Mouse (Mus musculus): ENCODE data around the gene Smcr8. TPM values are rescaled to one million over a fixed set of nuclear protein-coding genes. Genes with fewer than 3 reads are reported as not detected.

The Smcr8 gene
- polyA plus RNA-seq, 1 experiment = 9.2 TPM

DNA sequence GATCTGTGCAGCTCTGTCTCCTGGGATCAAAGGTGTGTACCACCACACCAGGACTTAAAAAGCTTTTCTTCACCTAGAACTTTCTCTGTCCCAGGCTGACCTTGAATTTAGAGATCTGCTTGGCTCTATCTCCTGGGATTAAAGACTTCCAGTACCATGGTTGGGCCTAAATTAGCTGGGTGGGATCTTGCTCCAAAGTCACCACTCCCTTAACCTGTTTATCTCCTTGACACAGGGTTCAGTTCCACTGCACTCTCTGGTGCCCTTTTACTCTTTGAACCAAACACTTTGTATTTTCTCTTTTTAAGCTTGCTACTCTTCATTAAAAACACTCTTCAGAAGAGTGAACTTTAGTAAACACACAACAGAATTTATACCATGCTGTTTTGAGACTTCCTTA is 39.9 kb upstream of the Smcr8 start:
- H3K27me3 ChIP-seq (ENCODE audit: control insufficient read depth, insufficient read depth, insufficient read length) = no peaks in the 10 kb centered on the region
- peaks cover 4% of the 10 kb centered on the region for H3K36me3 ChIP-seq (ENCODE audit: control insufficient read depth, insufficient read depth)
- H3K4me3 ChIP-seq = no peak overlapping the region
- H3K4me2 ChIP-seq (ENCODE audit: low read depth) = no peak overlapping the region
- H3ac ChIP-seq (ENCODE audit: control insufficient read depth, insufficient read length) = no peak overlapping the region
- TF ChIP-seq POLR2A (IDR thresholded peaks at IDR 0.05; ENCODE audit: insufficient read length, low read depth) (no peak), MYOD1 (IDR thresholded peaks at IDR 0.05; ENCODE audit: control insufficient read depth in 1 of 3, insufficient read length in 2 of 3, low read depth in 2 of 3) (no peak), REST (IDR thresholded peaks at IDR 0.05; ENCODE audit: insufficient read depth, insufficient read length) (no peak), POLR2AphosphoS2 (IDR thresholded peaks at IDR 0.05; ENCODE audit: insufficient read length, low read depth) (no peak), TCF12 (IDR thresholded peaks at IDR 0.05; ENCODE audit: insufficient read depth, poor library complexity, severe bottlenecking) (no peak), TCF3 (IDR thresholded peaks at IDR 0.05; ENCODE audit: insufficient read length, low read depth) (no peak), MYOG (IDR thresholded peaks at IDR 0.05; ENCODE audit: control insufficient read depth in 1 of 3, insufficient read depth in 1 of 3, insufficient read length in 2 of 3, low read depth in 2 of 3) (no peak), E2F4 (IDR thresholded peaks at IDR 0.05; ENCODE audit: insufficient read depth) (no peak), CEBPB (IDR thresholded peaks at IDR 0.05; ENCODE audit: insufficient read depth, poor library complexity, severe bottlenecking) (no peak), USF1 (IDR thresholded peaks at IDR 0.05; ENCODE audit: low read depth) (no peak), SRF (IDR thresholded peaks at IDR 0.05; ENCODE audit: control insufficient read depth, insufficient read length, low read depth) (no peak), MAX (IDR thresholded peaks at IDR 0.05; ENCODE audit: low read depth) (no peak)
- no peaks in the 10 kb centered on the region for H3K79me2 ChIP-seq (ENCODE audit: control insufficient read depth, insufficient read depth)

DNA sequence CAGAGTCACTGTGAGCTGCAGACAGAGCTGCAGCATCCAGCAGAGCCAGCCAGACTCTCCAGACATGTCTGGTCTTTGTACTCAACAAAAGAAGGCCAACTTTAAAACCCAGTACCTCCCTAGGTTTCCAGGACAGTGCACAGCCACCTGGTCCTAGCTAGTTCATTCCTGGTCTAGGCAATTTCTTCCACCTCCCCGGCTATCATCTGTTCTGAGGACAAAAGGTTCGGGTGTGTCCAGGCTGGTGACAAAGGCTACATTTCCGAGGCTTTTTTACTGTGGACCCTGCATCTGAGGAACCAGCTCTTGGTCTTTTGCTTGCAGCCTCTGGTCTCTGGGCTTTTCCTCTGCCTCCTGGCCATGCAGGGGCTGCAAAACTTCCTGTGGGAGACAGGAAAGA is 37.0 kb upstream of the Smcr8 start:
- H3K79me2 ChIP-seq (ENCODE audit: control insufficient read depth, insufficient read depth) = no peaks in the 10 kb centered on the region
- no peak overlapping the region for H3K4me2 ChIP-seq (ENCODE audit: low read depth)
- no peak for TF ChIP-seq REST (IDR thresholded peaks at IDR 0.05; ENCODE audit: insufficient read depth, insufficient read length)
- TF ChIP-seq CEBPB (IDR thresholded peaks at IDR 0.05; ENCODE audit: insufficient read depth, poor library complexity, severe bottlenecking) = no peak
- TF ChIP-seq POLR2AphosphoS2 (IDR thresholded peaks at IDR 0.05; ENCODE audit: insufficient read length, low read depth) = no peak
- no peak for TF ChIP-seq MAX (IDR thresholded peaks at IDR 0.05; ENCODE audit: low read depth)
- TF ChIP-seq E2F4 (IDR thresholded peaks at IDR 0.05; ENCODE audit: insufficient read depth) = no peak
- TF ChIP-seq MYOD1 (IDR thresholded peaks at IDR 0.05; ENCODE audit: control insufficient read depth in 1 of 3, insufficient read length in 2 of 3, low read depth in 2 of 3) = no peak
- no peak for TF ChIP-seq POLR2A (IDR thresholded peaks at IDR 0.05; ENCODE audit: insufficient read length, low read depth)
- TF ChIP-seq TCF3 (IDR thresholded peaks at IDR 0.05; ENCODE audit: insufficient read length, low read depth) = no peak
- TF ChIP-seq MYOG (IDR thresholded peaks at IDR 0.05; ENCODE audit: control insufficient read depth in 1 of 3, insufficient read depth in 1 of 3, insufficient read length in 2 of 3, low read depth in 2 of 3) = no peak
- no peak for TF ChIP-seq SRF (IDR thresholded peaks at IDR 0.05; ENCODE audit: control insufficient read depth, insufficient read length, low read depth)
- TF ChIP-seq USF1 (IDR thresholded peaks at IDR 0.05; ENCODE audit: low read depth) = no peak
- no peak for TF ChIP-seq TCF12 (IDR thresholded peaks at IDR 0.05; ENCODE audit: insufficient read depth, poor library complexity, severe bottlenecking)
- H3K27me3 ChIP-seq (ENCODE audit: control insufficient read depth, insufficient read depth, insufficient read length) = no peaks in the 10 kb centered on the region
- H3K4me3 ChIP-seq = no peak overlapping the region
- no peak overlapping the region for H3ac ChIP-seq (ENCODE audit: control insufficient read depth, insufficient read length)
- H3K36me3 ChIP-seq (ENCODE audit: control insufficient read depth, insufficient read depth) = no peaks in the 10 kb centered on the region

DNA sequence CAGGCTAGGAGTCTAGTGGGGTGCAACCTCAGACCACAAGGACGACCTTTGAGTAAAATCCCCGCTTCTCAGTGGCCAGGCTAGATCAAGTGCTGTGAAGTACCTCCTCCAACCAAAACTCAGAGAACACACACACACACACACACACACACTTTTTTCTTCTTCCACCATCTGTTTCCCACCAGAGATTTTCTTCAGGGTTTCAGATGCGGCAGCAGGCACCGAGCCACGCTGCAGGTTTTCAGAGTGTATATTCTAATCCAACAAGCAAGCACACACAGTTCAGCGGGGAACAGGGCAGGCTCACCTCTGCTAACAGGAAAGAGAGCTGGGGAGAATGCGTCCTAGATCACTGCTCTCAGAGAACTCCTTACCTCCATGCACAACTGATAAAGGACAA is 21.8 kb upstream of the Smcr8 start:
- Histone ChIP-seq H3K27me3 (ENCODE audit: control insufficient read depth, insufficient read depth, insufficient read length) (no peaks in the 10 kb centered on the region), H3ac (ENCODE audit: control insufficient read depth, insufficient read length) (no peak overlapping the region), H3K79me2 (ENCODE audit: control insufficient read depth, insufficient read depth) (no peaks in the 10 kb centered on the region), H3K4me3 (no peak overlapping the region), H3K36me3 (ENCODE audit: control insufficient read depth, insufficient read depth) (peaks cover 28% of the 10 kb centered on the region), H3K4me2 (ENCODE audit: low read depth) (no peak overlapping the region)
- no peak for TF ChIP-seq SRF (IDR thresholded peaks at IDR 0.05; ENCODE audit: control insufficient read depth, insufficient read length, low read depth)
- TF ChIP-seq MAX (IDR thresholded peaks at IDR 0.05; ENCODE audit: low read depth) = no peak
- TF ChIP-seq POLR2A (IDR thresholded peaks at IDR 0.05; ENCODE audit: insufficient read length, low read depth) = no peak
- TF ChIP-seq E2F4 (IDR thresholded peaks at IDR 0.05; ENCODE audit: insufficient read depth) = no peak

DNA sequence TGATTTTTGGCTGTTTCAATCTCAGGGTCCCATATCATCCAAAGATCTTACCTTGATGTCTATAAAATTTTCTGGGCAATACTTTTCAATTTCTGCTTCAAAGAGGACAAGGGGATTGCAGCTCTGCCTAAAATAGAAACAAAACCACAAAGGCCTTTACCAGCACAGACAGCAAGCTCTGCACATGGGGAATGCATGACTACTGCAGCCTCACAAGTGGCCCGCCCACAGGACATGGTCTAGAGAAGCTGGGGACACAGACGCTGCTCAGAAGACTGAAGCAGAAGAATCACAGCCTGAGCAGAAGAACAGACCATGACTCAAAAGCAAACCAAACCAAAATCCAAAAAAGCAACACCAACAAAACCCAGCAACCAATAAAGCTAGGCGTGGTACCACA is 15.6 kb upstream of the Smcr8 start:
- Histone ChIP-seq H3K36me3 (ENCODE audit: control insufficient read depth, insufficient read depth) (peaks cover 13% of the 10 kb centered on the region), H3K79me2 (ENCODE audit: control insufficient read depth, insufficient read depth) (no peaks in the 10 kb centered on the region)
- no peak for TF ChIP-seq TCF3 (IDR thresholded peaks at IDR 0.05; ENCODE audit: insufficient read length, low read depth)
- no peak for TF ChIP-seq MAX (IDR thresholded peaks at IDR 0.05; ENCODE audit: low read depth)
- TF ChIP-seq USF1 (IDR thresholded peaks at IDR 0.05; ENCODE audit: low read depth) = no peak
- no peak for TF ChIP-seq TCF12 (IDR thresholded peaks at IDR 0.05; ENCODE audit: insufficient read depth, poor library complexity, severe bottlenecking)
- TF ChIP-seq E2F4 (IDR thresholded peaks at IDR 0.05; ENCODE audit: insufficient read depth) = no peak
- TF ChIP-seq SRF (IDR thresholded peaks at IDR 0.05; ENCODE audit: control insufficient read depth, insufficient read length, low read depth) = no peak

DNA sequence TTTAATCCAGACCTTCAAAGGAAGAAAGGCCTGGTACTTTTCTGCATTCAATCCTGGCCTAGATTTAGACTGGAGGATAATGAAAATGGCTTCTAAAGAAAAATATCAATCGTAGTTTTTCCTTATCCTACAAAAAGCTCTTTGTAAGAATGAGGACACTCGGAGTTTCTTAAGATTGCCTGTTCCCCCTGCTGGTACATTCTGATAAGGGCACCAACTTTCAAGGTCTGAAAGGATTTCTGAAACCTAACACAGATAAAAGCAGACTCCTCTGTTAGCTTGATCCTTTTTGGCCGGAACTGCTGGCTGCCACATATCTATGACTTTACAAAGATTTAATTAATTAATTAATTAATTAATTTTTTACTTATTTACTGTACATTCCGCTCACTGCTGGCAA is 10.4 kb upstream of the Smcr8 start:
- no peak for TF ChIP-seq POLR2AphosphoS2 (IDR thresholded peaks at IDR 0.05; ENCODE audit: insufficient read length, low read depth)
- no peak overlapping the region for H3K4me2 ChIP-seq (ENCODE audit: low read depth)
- no peak overlapping the region for H3K4me3 ChIP-seq
- H3K36me3 ChIP-seq (ENCODE audit: control insufficient read depth, insufficient read depth) = no peaks in the 10 kb centered on the region
- no peaks in the 10 kb centered on the region for H3K27me3 ChIP-seq (ENCODE audit: control insufficient read depth, insufficient read depth, insufficient read length)
- H3ac ChIP-seq (ENCODE audit: control insufficient read depth, insufficient read length) = no peak overlapping the region
- H3K79me2 ChIP-seq (ENCODE audit: control insufficient read depth, insufficient read depth) = peaks cover 24% of the 10 kb centered on the region

More for the DNA sequence above, 15.6 kb upstream of the Smcr8 start:
- H3K27me3 ChIP-seq (ENCODE audit: control insufficient read depth, insufficient read depth, insufficient read length) = no peaks in the 10 kb centered on the region
- H3ac ChIP-seq (ENCODE audit: control insufficient read depth, insufficient read length) = no peak overlapping the region
- H3K4me3 ChIP-seq = no peak overlapping the region
- no peak overlapping the region for H3K4me2 ChIP-seq (ENCODE audit: low read depth)
